Mouse (Mus musculus) neural tube, embryonic 11.5 days (tissue): ENCODE data around the gene D1Pas1. TPM values are rescaled to one million over a fixed set of nuclear protein-coding genes. Genes with fewer than 3 reads are reported as not detected.

Experiments
- ATAC-seq: fragments of 200-750 bp; cut with Nextera tagmentation; 2 replicates; pipeline ENCODE4 v1.8.0; 2017; ENCODE audit warnings: moderate number of reproducible peaks, mild to moderate bottlenecking, moderate TSS enrichment, moderate library complexity; ENCODE audit not compliant: insufficient read depth, low FRiP score, low TSS enrichment
- DNase-seq: peaks from one replicate; pipeline ENCODE4 v3.0.0-alpha.2; 2015; ENCODE audit warnings: low spot score
- H3K27ac ChIP-seq: fragments of 300-500 bp; sonication (generic); 2 replicates; pipeline ENCODE4 v1.5.1; 2014; ENCODE audit warnings: low read depth, mild to moderate bottlenecking, low read length
- H3K27me3 ChIP-seq: fragments of 300-500 bp; sonication (generic); 2 replicates; pipeline ENCODE4 v1.6.1; 2014; ENCODE audit warnings: mild to moderate bottlenecking, low read length, mixed read lengths; ENCODE audit not compliant: control insufficient read depth, insufficient read depth
- H3K36me3 ChIP-seq: fragments of 300-500 bp; sonication (generic); 2 replicates; pipeline ENCODE4 v1.6.1; 2014; ENCODE audit warnings: mild to moderate bottlenecking, low read length, moderate library complexity, mixed read lengths; ENCODE audit not compliant: control insufficient read depth, insufficient read depth
- H3K4me1 ChIP-seq: fragments of 300-500 bp; sonication (generic); 2 replicates; pipeline ENCODE4 v1.6.1; 2014; ENCODE audit warnings: low read length, mixed read lengths; ENCODE audit not compliant: control insufficient read depth, insufficient read depth
- H3K4me2 ChIP-seq: fragments of 300-500 bp; sonication (generic); 2 replicates; pipeline ENCODE4 v1.6.1; 2014; ENCODE audit warnings: low read depth, mild to moderate bottlenecking, moderate library complexity
- H3K4me3 ChIP-seq: fragments of 300-500 bp; sonication (generic); 2 replicates; pipeline ENCODE4 v1.5.1; 2014; ENCODE audit warnings: low read depth, low read length
- H3K9ac ChIP-seq: fragments of 300-500 bp; sonication (generic); 2 replicates; pipeline ENCODE4 v1.6.1; 2014; ENCODE audit warnings: mild to moderate bottlenecking, low read length
- H3K9me3 ChIP-seq: fragments of 300-500 bp; sonication (generic); 2 replicates; pipeline ENCODE4 v1.6.1; 2016; ENCODE audit warnings: low read length; ENCODE audit not compliant: control insufficient read depth
- WGBS: fragments of 180-500 bp; shearing (Covaris S2); extraction: QIAGEN DNeasy Blood & Tissue Kit; methylation state at CpG from one replicate; pipeline ENCODE4 v1.1.7; 2014; 5-methylcytosine and 5-hydroxymethylcytosine counted together
- polyA plus RNA-seq: library from polyadenylated mRNA; unstranded; fragments of >200 nt; fragmentation: Nextera tagmentation; extraction: Ambion mirVana; gene quantifications from 2 replicates; pipeline ENCODE4 v1.2.1, GENCODE M21; 2014

D1Pas1 gene
- polyA plus RNA-seq, 1 experiment from 2014 or later: not detected

DNA sequence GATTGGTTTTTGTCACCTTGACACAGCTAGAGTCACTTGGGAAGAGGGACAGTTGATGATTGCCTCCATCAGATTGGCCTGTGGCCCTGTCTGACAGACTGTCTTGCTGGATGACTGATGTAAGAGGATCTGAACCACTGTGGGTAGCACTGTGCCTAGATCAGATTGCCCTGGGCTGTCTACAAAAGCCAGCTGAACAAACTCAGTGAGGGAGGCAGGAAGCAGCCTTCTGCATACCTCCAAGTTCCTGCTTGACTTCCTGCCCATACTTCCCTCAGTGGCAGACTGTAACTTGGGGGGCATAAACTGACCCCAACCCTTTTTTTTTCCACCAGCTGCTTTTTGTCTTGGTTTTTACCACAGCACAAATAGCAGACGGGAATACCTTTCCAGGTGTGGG is 48.5 kb downstream of the D1Pas1 start:
- H3K4me1 ChIP-seq: no peaks in the 10 kb centered on the region
- no peak overlapping the region for H3K4me2 ChIP-seq
- DNase-seq (no peak), ATAC-seq (no peak)
- 74% methylated on average over 1 of the region's 1 CpGs for WGBS
- no peaks in the 10 kb centered on the region for H3K36me3 ChIP-seq
- H3K4me3 ChIP-seq: no peak overlapping the region
- no peak overlapping the region for H3K27ac ChIP-seq
- no peaks in the 10 kb centered on the region for H3K9me3 ChIP-seq
- no peaks in the 10 kb centered on the region for H3K27me3 ChIP-seq
- no peak overlapping the region for H3K9ac ChIP-seq

DNA sequence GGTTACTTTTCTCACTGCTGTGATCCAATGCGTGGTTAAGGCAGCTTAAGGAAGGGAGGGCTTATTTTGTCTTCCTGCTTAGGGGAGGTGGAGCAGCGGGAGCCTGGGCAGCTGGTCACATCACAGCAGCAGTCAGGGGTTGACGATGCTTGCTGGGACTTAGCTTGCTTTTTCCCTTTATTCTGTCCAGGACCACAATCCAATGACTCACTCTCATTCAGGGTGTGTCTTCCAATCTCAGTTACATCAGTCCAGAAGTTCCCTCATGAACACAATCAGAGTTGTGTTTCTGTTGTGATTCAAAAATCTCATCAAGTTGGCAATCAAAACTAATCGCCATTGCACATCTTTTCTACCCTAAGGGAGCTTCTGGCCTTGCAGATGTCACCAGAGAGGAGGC is 48.9 kb downstream of the D1Pas1 start:
- WGBS: 62% methylated on average over 4 of the region's 4 CpGs
- Histone ChIP-seq H3K36me3 (no peaks in the 10 kb centered on the region), H3K4me1 (no peaks in the 10 kb centered on the region), H3K9me3 (no peaks in the 10 kb centered on the region), H3K27ac (no peak overlapping the region), H3K9ac (no peak overlapping the region), H3K27me3 (no peaks in the 10 kb centered on the region), H3K4me3 (no peak overlapping the region), H3K4me2 (no peak overlapping the region)
- DNase-seq (no peak), ATAC-seq (no peak)

DNA sequence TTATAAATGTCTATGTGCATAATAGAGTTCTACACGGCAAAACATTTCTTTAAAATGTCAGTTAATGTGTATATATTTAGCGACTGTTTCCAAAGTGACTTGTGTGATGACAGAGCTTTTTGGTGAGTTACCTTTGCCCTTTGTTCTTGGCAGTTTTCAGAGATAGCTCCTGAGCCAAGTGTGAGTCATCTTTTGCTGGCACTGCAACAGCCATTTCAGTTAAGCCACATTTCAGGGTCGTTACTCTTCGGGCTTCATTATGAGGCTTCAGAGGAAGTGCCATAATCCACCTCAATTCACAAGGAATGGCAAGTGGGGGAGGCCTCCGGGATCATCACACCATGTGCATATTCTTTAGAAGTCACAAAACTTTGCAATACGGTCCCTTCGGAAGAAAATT is 52.8 kb downstream of the D1Pas1 start:
- Histone ChIP-seq H3K36me3 (no peaks in the 10 kb centered on the region), H3K9me3 (no peaks in the 10 kb centered on the region), H3K27ac (no peak overlapping the region), H3K9ac (no peak overlapping the region), H3K4me1 (no peaks in the 10 kb centered on the region), H3K27me3 (no peaks in the 10 kb centered on the region), H3K4me2 (no peak overlapping the region), H3K4me3 (no peak overlapping the region)
- ATAC-seq (no peak), DNase-seq (no peak)
- WGBS: 87% methylated on average over 7 of the region's 7 CpGs

Other genes with a start within 250 kb of the D1Pas1 start
- 59.0 and 66.4 TPM in 2 replicates for gene Rrp15, start 218.1 kb upstream of the D1Pas1 start, polyA plus RNA-seq
- gene Spata17, start 248.0 kb downstream of the D1Pas1 start, polyA plus RNA-seq: 0.47 and 1.7 TPM in 2 replicates
- gene Gpatch2, start 248.1 kb downstream of the D1Pas1 start, polyA plus RNA-seq: 25.4 and 30.4 TPM in 2 replicates